Mouse (Mus musculus): ENCODE results near the gene Fam161a. TPM values are rescaled to one million over a fixed set of nuclear protein-coding genes. Genes with fewer than 3 reads are reported as not detected.
A peak's percentile ranks its signal among the peaks of the same experiment; 100 is the strongest.

Gene Fam161a
- 1 to 10 TPM; 1.9 to 3.0 TPM for total RNA-seq (2021)
- long read RNA-seq, experiment 1, result 0 reads
- long read RNA-seq, experiment 2, partial matches to known transcripts, result 0 of 2 reads
- long read RNA-seq, experiment 2, other reads (novel, unspliced or antisense), result 2 of 2 reads

DNA sequence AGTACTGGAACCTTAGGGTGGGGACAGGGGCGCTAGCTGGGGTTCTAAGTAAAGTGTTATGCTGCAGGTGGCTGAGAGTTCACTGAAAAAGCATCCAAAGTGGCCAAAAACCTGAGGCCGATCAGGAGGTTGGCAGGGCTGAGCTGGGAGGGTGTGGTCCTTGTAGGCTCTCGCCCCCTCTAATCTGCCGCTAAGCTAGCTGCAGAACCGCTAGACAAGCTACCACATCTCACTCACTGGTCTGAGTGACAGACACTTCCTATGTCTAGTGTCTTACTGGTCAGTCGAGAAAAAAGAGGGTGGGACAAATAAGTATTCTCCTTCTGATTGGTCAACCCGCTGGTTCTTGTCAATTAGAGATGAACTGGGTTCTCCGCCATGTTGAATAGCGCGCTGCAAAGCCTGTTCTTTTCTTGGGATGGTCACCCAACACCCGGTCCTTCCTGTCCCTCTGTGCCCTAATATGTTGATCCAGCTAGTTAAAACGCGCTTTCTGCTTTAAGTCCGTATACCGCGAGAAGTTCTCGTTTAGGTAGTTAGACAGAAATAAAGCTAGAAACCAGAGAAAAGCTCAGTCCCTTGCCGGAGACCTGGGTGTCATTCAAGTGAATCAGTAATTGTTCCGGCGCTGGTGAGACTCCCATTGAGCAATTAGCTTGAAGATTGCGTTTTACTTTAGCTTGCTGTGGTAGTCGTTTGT, at the start of gene Fam161a:
Fam161a (plus strand) TSS at position 51 of the 700 bp plus-strand sequence.
- DNase-seq, result peak; percentile 67
- Histone ChIP-seq H3K4me3 (peak within 1 kb of the TSS; percentile 93), H3K27ac (peak within 1 kb of the TSS; percentile 93)
- intact Hi-C loops (cut with DNase I), result loop anchor here (5.0 kb wide), 4 partner anchors 60 to 265 kb away; partner anchors contain the start of gene Xpo1
- TF ChIP-seq CTCF (IDR thresholded peaks at IDR 0.05), result no peak

DNA sequence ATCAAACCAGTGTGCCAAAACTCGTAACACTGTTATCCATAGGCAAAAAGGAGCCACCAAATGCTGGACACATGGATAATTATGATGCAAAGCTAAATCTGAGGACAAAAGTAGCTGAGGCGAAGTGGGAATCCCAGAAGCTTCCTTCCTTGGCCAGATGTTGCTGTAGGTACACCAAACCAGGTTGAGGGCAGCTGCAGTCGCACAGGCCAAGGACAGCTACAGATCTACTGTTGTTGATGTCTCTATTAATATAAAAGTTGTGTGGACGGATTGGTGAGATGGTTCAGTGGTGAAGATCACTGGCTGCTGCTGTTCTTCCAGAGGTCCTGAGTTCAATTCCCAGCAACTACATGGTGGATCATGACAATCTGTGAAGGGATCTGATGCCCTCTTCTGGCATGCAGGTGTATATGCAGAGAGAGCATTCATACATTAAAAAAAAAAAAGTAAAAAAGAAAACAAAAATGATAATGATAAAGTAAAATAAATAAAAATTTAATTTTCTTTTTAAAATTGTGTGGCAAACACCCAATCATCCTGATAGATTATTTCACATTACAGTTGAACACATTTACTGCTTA, 49.4 kb upstream of the Fam161a start:
- no peak for DNase-seq
- intact Hi-C loops (cut with DNase I), result loop anchor here (2.0 kb wide), 1 partner anchor 327 kb away; no protein-coding TSS in a partner anchor
- Histone ChIP-seq H3K4me3 (no peak overlapping the region), H3K27ac (no peak overlapping the region)
- TF ChIP-seq CTCF (IDR thresholded peaks at IDR 0.05), result peak; percentile 71

DNA sequence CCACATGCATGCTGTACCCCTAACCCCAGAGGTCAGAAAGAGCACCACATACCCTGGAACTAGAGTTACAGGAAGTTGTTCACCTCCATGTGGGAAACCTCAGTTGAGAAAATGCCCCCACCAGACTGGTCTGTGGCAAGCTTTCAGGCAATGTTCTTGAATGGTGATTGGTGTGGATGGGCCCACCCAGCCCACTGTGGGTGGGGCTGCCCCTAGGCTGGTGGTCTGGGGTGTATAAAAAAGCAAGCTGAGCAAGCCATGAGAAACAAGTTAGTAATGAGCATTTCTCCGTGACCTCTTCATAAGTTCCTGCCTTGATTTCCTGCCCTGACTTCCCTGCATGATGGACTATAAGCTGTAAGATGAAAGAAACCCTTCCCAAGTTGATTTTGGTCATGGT, 45.2 kb upstream of the Fam161a start:
- Histone ChIP-seq H3K4me3 (no peak overlapping the region), H3K27ac (no peak overlapping the region)
- intact Hi-C loops (cut with DNase I), result loop anchor here (10.0 kb wide), 1 partner anchor 247 kb away; no protein-coding TSS in a partner anchor
- no peak for DNase-seq
- TF ChIP-seq CTCF (IDR thresholded peaks at IDR 0.05), result no peak

DNA sequence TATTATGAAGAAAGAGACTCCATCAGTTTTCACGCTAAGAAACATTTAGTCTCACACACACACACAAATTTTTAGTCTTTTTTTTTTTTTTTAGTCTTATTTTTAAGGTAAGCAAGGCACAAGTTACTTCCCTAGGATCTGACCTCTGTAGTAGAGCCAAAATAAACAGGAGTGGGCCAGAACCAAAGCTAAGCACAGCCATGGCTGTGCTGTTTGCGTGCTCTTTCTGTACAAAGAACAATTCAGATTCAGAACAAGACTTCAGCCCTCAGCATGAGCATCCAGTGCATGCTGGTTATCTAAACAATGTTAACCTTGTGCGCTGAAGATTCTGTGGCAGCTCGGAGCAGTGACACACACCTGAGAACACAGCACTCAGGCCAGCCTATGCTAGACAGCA, 42.9 kb upstream of the Fam161a start:
- TF ChIP-seq CTCF (IDR thresholded peaks at IDR 0.05), result no peak
- no peak for DNase-seq
- intact Hi-C loops (cut with DNase I), result loop anchor here (10.0 kb wide), 1 partner anchor 250 kb away; no protein-coding TSS in a partner anchor
- Histone ChIP-seq H3K27ac (no peak overlapping the region), H3K4me3 (no peak overlapping the region)

DNA sequence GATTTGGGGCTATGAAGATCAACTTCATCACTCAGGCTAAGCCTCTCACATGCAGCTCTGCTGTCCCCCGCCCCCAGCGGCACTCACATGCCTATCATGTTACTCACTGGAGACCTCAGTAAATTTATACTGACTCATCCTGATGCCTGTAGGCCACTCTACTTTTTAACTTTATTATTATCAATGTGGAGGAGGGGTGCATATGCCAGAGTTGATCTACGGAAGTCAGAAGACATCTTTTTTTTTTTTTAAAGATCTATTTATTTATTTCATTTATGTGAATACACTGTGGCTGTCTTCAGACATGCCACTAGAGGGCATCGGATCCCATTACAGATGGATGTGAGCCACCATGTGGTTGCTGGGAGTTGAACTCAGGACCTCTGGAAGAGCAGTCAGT, 41.8 kb upstream of the Fam161a start:
- H3K4me3 ChIP-seq, result no peak overlapping the region
- DNase-seq, result peak; percentile 30
- peak; percentile 56 for TF ChIP-seq CTCF (IDR thresholded peaks at IDR 0.05)
- H3K27ac ChIP-seq, result no peak overlapping the region
- intact Hi-C loops (cut with DNase I), result loop anchor here (10.0 kb wide), 1 partner anchor 251 kb away; no protein-coding TSS in a partner anchor

DNA sequence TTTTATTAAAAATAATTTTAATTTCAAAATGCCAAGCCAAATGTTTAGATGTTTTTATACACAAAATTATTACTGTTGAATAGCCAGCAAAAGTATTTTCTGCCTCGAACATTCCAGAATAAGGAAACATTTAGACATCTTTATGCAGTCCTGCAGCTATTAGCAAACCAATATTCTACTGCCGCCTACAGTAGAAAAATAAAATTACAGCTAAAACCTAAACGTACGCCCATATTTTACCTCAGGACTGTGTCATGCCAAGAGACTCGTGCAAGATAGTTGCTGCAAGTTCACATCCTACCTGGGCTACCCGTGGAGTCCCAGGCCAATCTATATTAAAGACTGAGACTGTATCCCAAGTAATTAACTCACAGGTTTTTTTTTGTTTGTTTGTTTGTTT, 37.8 kb upstream of the Fam161a start:
- TF ChIP-seq CTCF (IDR thresholded peaks at IDR 0.05), result peak; percentile 66
- Histone ChIP-seq H3K4me3 (no peak overlapping the region), H3K27ac (no peak overlapping the region)
- intact Hi-C loops (cut with DNase I), result loop anchor here (10.0 kb wide), 1 partner anchor 255 kb away; no protein-coding TSS in a partner anchor
- no peak for DNase-seq

DNA sequence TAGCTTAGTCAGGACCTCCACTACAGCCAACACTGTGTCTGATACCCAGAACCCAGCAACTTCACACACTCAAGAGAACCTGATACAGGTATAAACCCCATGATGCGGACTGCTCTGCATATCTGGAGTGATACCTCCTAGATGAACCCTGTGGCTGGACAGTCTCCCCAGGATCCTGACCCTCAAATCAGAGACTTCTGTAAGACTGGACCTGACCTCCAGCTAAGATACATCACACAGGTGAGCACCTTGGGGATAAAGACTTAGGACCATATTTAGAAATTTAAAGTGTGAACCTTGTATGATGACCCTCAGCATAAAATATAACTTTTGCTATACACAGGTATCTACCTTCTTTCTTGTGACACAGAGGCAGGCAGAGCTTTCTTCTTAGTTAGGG, 36.8 kb upstream of the Fam161a start:
- Histone ChIP-seq H3K4me3 (no peak overlapping the region), H3K27ac (no peak overlapping the region)
- DNase-seq, result no peak
- no peak for TF ChIP-seq CTCF (IDR thresholded peaks at IDR 0.05)
- intact Hi-C loops (cut with DNase I), result loop anchor here (10.0 kb wide), 1 partner anchor 686 kb away; no protein-coding TSS in a partner anchor

DNA sequence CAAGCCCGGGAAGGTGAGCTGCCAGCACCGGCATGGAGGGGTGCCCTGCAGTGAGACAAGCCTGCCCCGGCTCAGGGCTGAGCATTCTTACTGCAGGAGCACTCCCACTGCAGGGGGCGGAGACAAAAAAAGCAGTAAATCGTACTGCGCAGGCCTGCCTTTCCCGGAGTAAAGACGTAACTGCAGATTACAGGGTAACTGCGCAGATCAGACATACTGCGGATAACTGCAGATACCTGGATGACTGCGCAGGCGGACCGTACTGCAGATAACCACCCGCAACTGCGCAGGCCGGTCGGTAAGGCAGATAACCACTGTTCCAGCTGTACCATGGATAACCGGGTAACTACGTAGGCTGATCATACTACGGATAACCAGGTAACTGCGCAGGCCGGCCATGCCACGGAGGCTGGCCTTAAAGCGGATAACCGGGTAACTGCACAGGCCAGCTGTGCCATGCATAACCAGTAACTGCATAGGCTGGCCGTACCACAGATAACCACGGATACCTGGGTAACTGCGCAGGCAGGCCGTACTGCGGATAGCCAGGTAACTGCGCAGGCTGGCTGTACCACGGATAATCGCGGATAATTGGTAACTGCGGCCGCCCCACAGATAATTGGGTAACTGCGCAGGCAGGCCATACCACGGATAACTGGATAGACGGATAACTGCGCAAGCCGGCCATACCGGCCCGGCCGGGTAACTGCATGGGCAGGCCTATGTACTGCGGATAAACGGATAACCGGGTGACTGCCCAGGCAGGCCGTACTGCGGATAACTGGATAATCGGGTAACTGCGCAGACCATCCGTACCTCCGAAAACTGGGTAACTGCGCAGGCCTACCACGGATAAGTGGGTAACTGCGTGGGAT, 35.3 kb upstream of the Fam161a start, which contains the start of gene Zrsr1:
Zrsr1 (plus strand) TSS at position 171 of the 875 bp plus-strand sequence.
- TF ChIP-seq CTCF (IDR thresholded peaks at IDR 0.05), result no peak
- peak; percentile 74 for DNase-seq
- Histone ChIP-seq H3K4me3 (peak within 1 kb of the TSS; percentile 82), H3K27ac (peak within 1 kb of the TSS; percentile 93)
- intact Hi-C loops (cut with DNase I), result loop anchor here (10.0 kb wide), 1 partner anchor 687 kb away; no protein-coding TSS in a partner anchor

DNA sequence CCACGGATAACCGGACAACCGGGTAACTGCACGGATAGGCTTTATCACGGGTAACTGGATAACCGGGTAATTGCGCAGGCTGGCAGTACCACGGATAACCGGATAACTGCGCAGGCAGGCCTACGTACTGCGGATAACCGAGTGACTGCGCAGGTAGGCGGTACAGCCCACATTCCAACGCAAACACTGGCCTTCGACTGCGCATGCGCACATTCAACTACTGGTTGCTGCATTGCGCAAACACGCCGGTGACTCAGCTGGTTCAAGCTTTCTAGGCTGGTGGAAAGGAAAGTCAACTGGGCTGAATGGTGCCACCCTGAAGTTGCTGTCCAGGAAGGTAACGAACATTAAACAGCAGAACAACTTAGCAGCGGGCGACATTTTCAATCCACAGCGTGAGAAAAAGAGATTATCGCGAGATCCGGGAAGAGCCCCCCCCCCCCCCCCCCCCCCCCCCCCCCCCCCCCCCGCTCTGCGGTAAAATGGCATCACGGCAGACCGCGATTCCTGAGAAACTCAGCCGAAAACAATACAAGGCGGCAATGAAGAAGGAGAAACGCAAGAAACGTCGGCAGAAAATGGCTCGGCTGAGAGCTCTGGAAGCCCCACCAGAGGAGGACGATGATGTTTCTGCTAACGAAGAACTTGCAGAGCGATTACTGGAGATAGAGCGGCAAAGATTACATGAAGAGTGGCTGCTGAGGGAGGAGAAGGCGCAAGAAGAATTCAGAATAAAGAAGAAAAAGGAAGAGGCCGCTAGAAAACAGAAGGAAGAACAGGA, 34.4 kb upstream of the Fam161a start:
- Histone ChIP-seq H3K27ac (peak overlapping the region; percentile 93), H3K4me3 (peak overlapping the region; percentile 82)
- DNase-seq, result peak; percentile 86
- intact Hi-C loops (cut with DNase I), result loop anchor here (10.0 kb wide), 1 partner anchor 688 kb away; no protein-coding TSS in a partner anchor
- TF ChIP-seq CTCF (IDR thresholded peaks at IDR 0.05), result no peak

DNA sequence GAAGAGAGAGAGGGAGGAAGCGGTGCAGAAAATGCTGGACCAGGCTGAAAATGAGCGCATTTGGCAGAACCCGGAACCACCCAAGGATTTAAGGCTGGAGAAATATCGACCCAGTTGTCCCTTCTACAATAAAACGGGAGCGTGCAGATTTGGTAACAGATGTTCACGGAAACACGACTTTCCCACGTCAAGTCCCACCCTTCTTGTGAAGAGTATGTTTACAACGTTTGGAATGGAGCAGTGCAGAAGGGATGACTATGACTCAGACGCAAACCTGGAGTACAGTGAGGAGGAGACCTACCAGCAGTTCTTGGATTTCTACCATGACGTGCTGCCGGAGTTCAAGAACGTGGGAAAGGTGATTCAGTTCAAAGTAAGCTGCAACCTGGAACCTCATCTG, 33.7 kb upstream of the Fam161a start:
- intact Hi-C loops (cut with DNase I), result loop anchor here (10.0 kb wide), 1 partner anchor 689 kb away; no protein-coding TSS in a partner anchor
- no peak for TF ChIP-seq CTCF (IDR thresholded peaks at IDR 0.05)
- Histone ChIP-seq H3K4me3 (peak overlapping the region; percentile 82), H3K27ac (peak overlapping the region; percentile 93)
- DNase-seq, result no peak

DNA sequence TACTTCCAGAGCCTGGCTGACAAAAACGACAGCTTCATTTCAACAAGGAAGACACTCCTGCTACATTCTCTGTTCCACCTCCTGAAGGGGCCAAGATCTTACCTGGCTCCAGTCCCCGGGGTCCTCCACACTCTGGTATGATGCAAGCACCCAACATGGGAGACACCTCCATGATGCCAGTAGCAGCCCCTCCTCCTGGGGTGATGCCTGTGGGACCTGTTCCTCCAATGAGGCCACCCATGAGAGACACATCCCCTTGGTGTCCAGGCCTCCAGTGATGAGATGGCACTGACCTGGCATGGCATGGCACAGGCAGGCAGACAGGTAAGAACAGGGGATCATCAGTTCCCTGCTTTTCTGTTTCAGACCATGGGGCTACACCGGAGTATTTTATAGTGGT, 29.1 kb upstream of the Fam161a start:
- no peak overlapping the region for H3K4me3 ChIP-seq
- no peak overlapping the region for H3K27ac ChIP-seq
- no peak for TF ChIP-seq CTCF (IDR thresholded peaks at IDR 0.05)
- no peak for DNase-seq
- intact Hi-C loops (cut with DNase I), result loop anchor here (10.0 kb wide), 1 partner anchor 693 kb away; no protein-coding TSS in a partner anchor

All from gastrocnemius, adult 2 months (tissue).